22 mouse cellular contexts compared by ENCODE assay signal in genomic region chr11:102380091-102380490, GRCm38 (mm10). TPM values are rescaled to one million over a fixed set of nuclear protein-coding genes. Genes with fewer than 3 reads are reported as not detected.
"Had no signal": no experiment of that assay in that cellular context is flagged by ENCODE, and none has a peak within 500 bp of the region (broad histone marks: within the 10 kb centered on the region; RNA-seq: fewer than 3 reads in every experiment).

No protein-coding gene starts in this region.

- H3K27ac ChIP-seq: liver, embryonic 15.5 days; midbrain, embryonic 10.5 days; midbrain, embryonic 12.5 days; neural tube, embryonic 13.5 days; neural tube, embryonic 15.5 days; stomach, embryonic 15.5 days; stomach, postnatal 0 days had no signal

- H3K9me3 ChIP-seq: midbrain, embryonic 10.5 days; neural tube, embryonic 15.5 days; stomach, embryonic 15.5 days had no signal

- H3K36me3 ChIP-seq: midbrain, embryonic 10.5 days; midbrain, embryonic 12.5 days; neural tube, embryonic 13.5 days; neural tube, embryonic 15.5 days; stomach, embryonic 15.5 days had no signal

- DNase-seq: lung, adult 18-20 months; lung, embryonic 14.5 days; lung, postnatal 10 days; lung, postnatal 4 days; midbrain, embryonic 14.5 days; retina, postnatal 1 day; right cerebral cortex, adult 18-20 months; right cerebral cortex, postnatal 25 days; right cerebral cortex, postnatal 4 days; thymus, adult 2 months; thymus, postnatal 25 days; thymus, postnatal 4 days had no signal

- H3K4me3 ChIP-seq: liver, embryonic 15.5 days; midbrain, embryonic 10.5 days; midbrain, embryonic 12.5 days; myocyte; neural tube, embryonic 13.5 days; neural tube, embryonic 15.5 days; stomach, embryonic 15.5 days had no signal

- H3K4me2 ChIP-seq: liver, embryonic 15.5 days; lung, embryonic 14.5 days; midbrain, embryonic 12.5 days; neural tube, embryonic 13.5 days; neural tube, embryonic 15.5 days; stomach, embryonic 15.5 days had no signal

- H3K27me3 ChIP-seq: midbrain, embryonic 12.5 days; neural tube, embryonic 13.5 days; neural tube, embryonic 15.5 days; stomach, embryonic 15.5 days had no signal

- ATAC-seq: midbrain, embryonic 16.5 days had no signal

- H3K9ac ChIP-seq: liver, embryonic 15.5 days; lung, embryonic 14.5 days; midbrain, embryonic 12.5 days; neural tube, embryonic 13.5 days; neural tube, embryonic 15.5 days; stomach, embryonic 15.5 days had no signal

RNA-seq across cellular contexts. Expression of gene Slc4a1, which starts 14.1 kb away (rescaled TPM):
- polyA plus RNA-seq: myocyte; testis, adult 2 months had no signal
